Comparison of ENCODE assay signal across 20 mouse cellular contexts in genomic region chr6:3590289-3590904, GRCm38 (mm10).
A peak's percentile ranks its signal among the peaks of the same experiment; 100 is the strongest.
DNase-seq lines count a peak whose midpoint lies in the region; ATAC-seq lines count a peak whose summit lies in the region.
"Had no signal": no experiment of that assay in that cellular context is flagged by ENCODE, and none has a peak within 500 bp of the region (broad histone marks: within the 10 kb centered on the region; RNA-seq: fewer than 3 reads in every experiment).

No protein-coding gene starts in this region.

- no peak overlapping the region for H3K27ac ChIP-seq in hindbrain, embryonic 10.5 days
- H3K27ac ChIP-seq: embryonic facial prominence, embryonic 13.5 days; gastrocnemius, adult 2 months; heart, embryonic 15.5 days; hindbrain, embryonic 14.5 days; intestine, embryonic 15.5 days had no signal

- peaks cover 23% of the 10 kb centered on the region for H3K36me3 ChIP-seq in hindbrain, embryonic 10.5 days
- H3K36me3 ChIP-seq: heart, embryonic 15.5 days; intestine, embryonic 15.5 days had no signal

- H3K4me1 ChIP-seq in hindbrain, embryonic 10.5 days (replicated peaks) = no peaks in the 10 kb centered on the region
- H3K4me1 ChIP-seq: heart, embryonic 15.5 days; intestine, embryonic 15.5 days had no signal

- ATAC-seq in megakaryocyte progenitor cell, adult 5-6 weeks (replicated peaks; ENCODE audit: poor library complexity) = peak; percentile 65
- ATAC-seq: forebrain, embryonic 14.5 days; intestine, embryonic 15.5 days had no signal

- no peaks in the 10 kb centered on the region for H3K9me3 ChIP-seq in hindbrain, embryonic 10.5 days
- H3K9me3 ChIP-seq: embryonic facial prominence, embryonic 13.5 days; heart, embryonic 15.5 days; intestine, embryonic 15.5 days had no signal

- H3K27me3 ChIP-seq in hindbrain, embryonic 10.5 days (ENCODE audit: insufficient read depth, poor library complexity, severe bottlenecking) = no peaks in the 10 kb centered on the region
- H3K27me3 ChIP-seq: embryonic facial prominence, embryonic 13.5 days; heart, embryonic 15.5 days; intestine, embryonic 15.5 days had no signal

- no peak overlapping the region for H3K4me3 ChIP-seq in hindbrain, embryonic 10.5 days
- H3K4me3 ChIP-seq: embryonic facial prominence, embryonic 13.5 days; gastrocnemius, adult 2 months; heart, embryonic 15.5 days; intestine, embryonic 15.5 days had no signal

- peak; percentile 75 for DNase-seq in heart, adult 11 months
- DNase-seq in heart, adult 9 months (ENCODE audit: low spot score in 2 of 2) = no peak
- peak; percentile 36 for DNase-seq in MEL-GATA-1-ER (ENCODE audit: extremely low read depth, low read depth)
- DNase-seq in spleen, postnatal 14 days (ENCODE audit: low spot score in 2 of 2) = no peak
- no peak for DNase-seq in hindbrain, embryonic 10.5 days (ENCODE audit: low spot score)
- DNase-seq in cerebellum, postnatal 4 days (ENCODE audit: low spot score in 2 of 2) = no peak
- DNase-seq: adrenal gland, postnatal 10 days; cerebellum, adult 11 months; cerebellum, adult 8-10 months; cerebellum, postnatal 14 days; gastrocnemius, adult 2 months; gastrocnemius, postnatal 25 days; heart, adult 18-20 months; heart, postnatal 14 days had no signal

- WGBS in hindbrain, embryonic 10.5 days = 91% methylated on average over 3 of the region's 3 CpGs

Comparison
In these comparisons a context has a peak if more than half of its experiments do, and no peak if none do; other contexts are left out.
1. DNase-seq: peak in heart, adult 11 months (single experiment) and MEL-GATA-1-ER (single experiment); none in heart, adult 9 months (0 of 2), spleen, postnatal 14 days (0 of 2), hindbrain, embryonic 10.5 days (single experiment) and cerebellum, postnatal 4 days (0 of 2).